Mouse (Mus musculus) intestine, embryonic 15.5 days (tissue): ENCODE results near the gene Sema3b. TPM values are rescaled to one million over a fixed set of nuclear protein-coding genes. Genes with fewer than 3 reads are reported as not detected.

Experiments
- ATAC-seq: fragments of 200-750 bp; cut with Nextera tagmentation; 2 replicates; pipeline ENCODE4 v1.8.0; 2017; ENCODE audit warnings: moderate TSS enrichment, moderate library complexity
- H3K27ac ChIP-seq: fragments of 300-500 bp; sonication (generic); 2 replicates; pipeline ENCODE4 v1.5.1; 2015; ENCODE audit warnings: mild to moderate bottlenecking, inconsistent platforms
- H3K27me3 ChIP-seq: fragments of 300-500 bp; sonication (generic); replicated peaks from 2 replicates; pipeline ENCODE4 v1.6.1; 2015; ENCODE audit warnings: inconsistent platforms
- H3K36me3 ChIP-seq: fragments of 300-500 bp; sonication (generic); 2 replicates; pipeline ENCODE4 v1.6.1; 2015; ENCODE audit warnings: inconsistent platforms
- H3K4me1 ChIP-seq: fragments of 300-500 bp; sonication (generic); replicated peaks from 2 replicates; pipeline ENCODE4 v1.6.1; 2015; ENCODE audit warnings: inconsistent platforms
- H3K4me2 ChIP-seq: fragments of 300-500 bp; sonication (generic); replicated peaks from 2 replicates; pipeline ENCODE4 v1.6.1; 2015; ENCODE audit warnings: mild to moderate bottlenecking, inconsistent platforms
- H3K4me3 ChIP-seq: fragments of 300-500 bp; sonication (generic); replicated peaks from 2 replicates; pipeline ENCODE4 v1.5.1; 2015; ENCODE audit warnings: inconsistent platforms
- H3K9ac ChIP-seq: fragments of 300-500 bp; sonication (generic); 2 replicates; pipeline ENCODE4 v1.6.1; 2015; ENCODE audit warnings: inconsistent platforms
- H3K9me3 ChIP-seq: fragments of 300-500 bp; sonication (generic); 2 replicates; pipeline ENCODE4 v1.6.1; 2016; ENCODE audit warnings: inconsistent platforms
- WGBS: fragments of 180-500 bp; shearing (Covaris S2); methylation state at CpG from one replicate; pipeline ENCODE4 v1.1.7; 2015; 5-methylcytosine and 5-hydroxymethylcytosine counted together
- polyA plus RNA-seq: library from polyadenylated mRNA; unstranded; fragments of >200 nt; fragmentation: Nextera tagmentation; extraction: Ambion mirVana; gene quantifications from 2 replicates; pipeline ENCODE4 v1.2.1, GENCODE M21; 2015

Sema3b gene
- 34.7 and 37.5 TPM in 2 replicates for polyA plus RNA-seq

DNA sequence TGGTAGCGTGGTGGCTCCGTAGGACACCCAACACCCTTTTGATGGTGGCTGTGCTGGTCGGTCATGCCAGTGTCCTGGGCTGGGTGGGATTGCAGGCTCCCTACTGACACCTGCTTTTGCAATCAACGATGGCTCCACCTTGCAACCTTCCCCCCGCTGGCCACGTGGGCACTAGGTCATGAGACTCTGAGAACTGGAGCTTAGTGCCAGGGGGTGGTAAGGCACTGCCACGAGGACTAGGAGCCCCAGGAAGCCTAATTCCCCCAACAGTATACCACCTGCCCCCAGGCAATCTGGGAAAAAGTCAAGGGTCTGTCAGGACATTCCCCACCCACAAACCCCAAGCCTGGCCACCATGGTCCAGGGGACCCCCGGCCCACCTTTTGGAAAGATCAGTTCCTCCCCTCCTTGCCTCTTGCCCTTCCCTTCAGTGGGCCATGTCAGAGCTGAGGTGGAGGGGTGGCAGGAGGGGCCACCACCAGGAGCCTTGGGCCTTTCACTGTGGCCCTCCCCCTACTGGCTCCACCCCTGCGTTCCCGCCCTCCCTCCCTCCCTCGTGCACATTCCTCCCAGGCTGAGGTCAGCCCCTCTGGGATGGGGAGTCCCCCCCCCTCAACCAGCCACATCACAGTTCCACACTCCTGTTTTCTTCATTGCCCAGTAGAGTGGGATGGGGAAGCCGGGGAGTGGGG is at the start of gene Sema3b:
Sema3b (minus strand) TSS at position 489 of the 692 bp plus-strand sequence.
- H3K4me2 ChIP-seq = peak within 1 kb of the TSS; percentile 59
- no peaks in the 10 kb centered on the region for H3K9me3 ChIP-seq
- peak within 1 kb of the TSS; percentile 26; the same call in 1 of the 2 replicates for H3K9ac ChIP-seq
- peaks cover 64% of the 10 kb centered on the region for H3K4me1 ChIP-seq
- WGBS = 40% methylated on average over 12 of the region's 12 CpGs
- no peak for ATAC-seq
- H3K27ac ChIP-seq = peak within 1 kb of the TSS; percentile 86
- no peaks in the 10 kb centered on the region for H3K36me3 ChIP-seq
- H3K27me3 ChIP-seq = no peaks in the 10 kb centered on the region
- H3K4me3 ChIP-seq = no peak within 1 kb of the TSS

DNA sequence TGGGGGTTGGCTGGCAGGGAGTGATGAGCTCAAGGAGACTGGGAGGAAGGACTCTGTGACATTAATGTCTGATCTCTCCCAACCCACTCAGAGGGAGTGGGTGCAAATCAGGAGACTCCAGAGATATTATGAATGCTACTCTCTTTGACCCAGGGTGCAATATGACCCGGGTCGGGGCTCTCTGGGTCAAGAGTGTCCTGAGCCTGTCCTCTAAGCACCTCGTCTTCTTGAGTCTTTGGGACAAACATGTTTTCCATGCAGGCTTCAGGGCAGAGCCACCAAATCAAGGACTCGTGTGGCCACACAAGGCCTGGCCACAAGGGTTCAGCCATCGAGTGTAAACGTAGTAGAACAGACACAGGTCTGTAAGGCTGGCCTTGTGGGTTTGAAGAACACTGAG is 49.1 kb upstream of the Sema3b start:
- Histone ChIP-seq H3K4me3 (no peak overlapping the region), H3K4me1 (peaks cover 2% of the 10 kb centered on the region; the same call in 1 of the 2 replicates), H3K36me3 (no peaks in the 10 kb centered on the region), H3K9ac (no peak overlapping the region), H3K9me3 (no peaks in the 10 kb centered on the region), H3K4me2 (no peak overlapping the region), H3K27ac (no peak overlapping the region), H3K27me3 (no peaks in the 10 kb centered on the region)
- ATAC-seq = no peak
- 92% methylated on average over 6 of the region's 6 CpGs for WGBS

DNA sequence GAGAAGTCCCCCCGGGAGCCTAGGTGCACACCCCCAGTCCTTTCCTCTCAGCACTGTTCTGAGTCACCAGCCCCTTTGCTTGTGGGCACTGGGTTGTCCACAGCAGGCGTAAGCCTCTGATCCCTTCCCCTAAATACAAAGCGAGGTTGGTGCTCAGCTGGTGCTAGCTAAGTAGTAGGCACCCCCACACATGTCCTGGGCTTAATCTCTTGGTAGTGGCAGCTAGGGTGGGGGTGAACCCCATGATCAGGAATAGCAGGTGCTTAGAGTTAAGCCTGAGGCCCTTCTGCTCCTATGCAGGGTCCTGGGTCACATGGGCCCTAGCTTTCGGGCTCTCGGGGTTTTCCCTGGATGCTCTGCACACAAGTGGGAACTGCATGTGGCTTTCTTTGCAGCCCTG is 48.1 kb upstream of the Sema3b start:
- no peak for ATAC-seq
- no peak overlapping the region for H3K9ac ChIP-seq
- H3K9me3 ChIP-seq = no peaks in the 10 kb centered on the region
- no peak overlapping the region for H3K27ac ChIP-seq
- H3K4me1 ChIP-seq = peaks cover 2% of the 10 kb centered on the region; the same call in 1 of the 2 replicates
- no peak overlapping the region for H3K4me2 ChIP-seq
- 86% methylated on average over 5 of the region's 5 CpGs for WGBS
- no peak overlapping the region for H3K4me3 ChIP-seq
- H3K27me3 ChIP-seq = no peaks in the 10 kb centered on the region
- H3K36me3 ChIP-seq = no peaks in the 10 kb centered on the region

DNA sequence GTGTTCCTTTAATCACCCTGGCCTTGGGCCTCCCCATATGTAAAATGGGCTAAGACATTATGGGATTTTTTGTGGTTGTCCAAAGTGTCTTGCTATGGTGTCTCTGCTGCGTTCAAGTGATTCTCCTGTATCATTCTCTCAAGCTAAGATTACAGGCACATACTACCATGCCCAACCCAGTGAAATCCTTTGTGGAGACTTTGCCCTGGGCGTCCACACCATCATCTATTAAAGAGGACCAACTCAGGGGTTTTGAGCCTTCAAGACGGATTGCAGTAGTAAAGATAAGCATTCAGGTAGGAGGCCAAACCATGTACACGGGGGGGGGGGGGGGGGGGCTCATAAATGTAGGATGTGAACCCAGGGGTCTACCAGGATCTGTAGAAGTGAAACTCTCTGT is 45.6 kb upstream of the Sema3b start:
- WGBS = 60% methylated on average over 4 of the region's 4 CpGs
- ATAC-seq = peak; percentile 55
- no peaks in the 10 kb centered on the region for H3K9me3 ChIP-seq

DNA sequence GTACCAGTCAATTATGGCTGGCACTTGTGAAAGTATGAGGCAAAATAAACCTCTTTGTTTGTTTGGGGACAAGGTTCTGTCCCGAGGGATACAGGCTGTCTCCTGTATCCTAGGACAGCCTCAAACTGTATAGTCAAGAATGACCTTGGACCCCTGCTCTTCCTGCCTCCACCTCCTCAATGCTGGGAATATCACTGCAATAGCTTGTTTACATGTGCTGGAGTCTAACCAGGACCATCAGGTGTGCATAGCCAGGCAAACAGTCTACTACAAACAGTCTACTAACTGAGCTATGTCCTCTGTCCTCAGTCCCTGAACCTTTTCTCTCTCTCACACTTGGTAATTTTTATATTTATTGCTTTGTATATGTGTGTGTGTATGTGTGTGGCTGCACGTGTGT is 44.4 kb upstream of the Sema3b start:
- WGBS = 62% methylated on average over 2 of the region's 2 CpGs
- no peak overlapping the region for H3K4me2 ChIP-seq
- H3K4me1 ChIP-seq = peaks cover 4% of the 10 kb centered on the region
- no peak overlapping the region for H3K9ac ChIP-seq
- H3K9me3 ChIP-seq = no peaks in the 10 kb centered on the region
- no peak overlapping the region for H3K27ac ChIP-seq
- ATAC-seq = no peak
- no peaks in the 10 kb centered on the region for H3K27me3 ChIP-seq
- H3K4me3 ChIP-seq = no peak overlapping the region
- H3K36me3 ChIP-seq = no peaks in the 10 kb centered on the region

More for the DNA sequence above, 45.6 kb upstream of the Sema3b start:
- no peaks in the 10 kb centered on the region for H3K27me3 ChIP-seq
- no peaks in the 10 kb centered on the region for H3K36me3 ChIP-seq
- H3K4me2 ChIP-seq = no peak overlapping the region
- peaks cover 4% of the 10 kb centered on the region for H3K4me1 ChIP-seq
- no peak overlapping the region for H3K9ac ChIP-seq
- no peak overlapping the region for H3K27ac ChIP-seq
- H3K4me3 ChIP-seq = no peak overlapping the region

DNA sequence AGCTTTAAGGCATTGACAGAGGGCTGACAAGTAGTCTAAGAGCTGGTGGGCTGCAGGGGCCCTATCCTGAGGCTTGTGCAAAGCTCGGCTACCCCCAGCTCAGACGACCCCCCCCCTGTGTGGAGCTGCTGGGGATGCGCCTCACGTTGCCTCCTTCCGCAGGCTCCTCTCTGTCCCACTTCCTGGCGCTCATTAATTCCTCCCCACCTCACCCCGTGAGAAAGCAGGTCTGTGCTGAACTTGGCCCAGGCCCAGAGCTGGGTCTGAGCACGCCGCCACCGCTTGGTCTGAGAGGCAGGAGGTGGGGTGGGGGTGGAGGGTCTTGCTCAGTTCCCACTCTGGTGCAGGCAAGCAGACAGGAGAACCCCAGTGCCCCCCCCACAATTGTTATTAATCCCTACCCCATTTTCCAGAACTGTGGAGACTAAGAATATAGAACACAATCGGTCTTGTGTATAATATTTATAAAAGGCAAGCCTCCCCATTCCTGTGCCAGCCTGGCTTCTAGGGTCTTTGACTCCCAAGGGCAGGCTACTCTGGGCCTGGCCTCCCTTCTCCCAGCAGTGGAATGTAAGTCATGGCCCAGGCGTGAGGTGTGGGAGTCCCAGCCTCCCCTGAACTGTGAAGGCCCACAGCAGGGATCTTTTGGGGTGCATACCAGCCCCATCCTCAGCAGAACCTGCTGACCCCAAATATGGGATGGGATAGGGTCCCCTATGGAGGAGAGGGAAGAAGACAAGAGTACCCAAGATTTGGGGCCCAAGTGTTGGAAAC is 41.9 kb upstream of the Sema3b start:
- Histone ChIP-seq H3K9ac (no peak overlapping the region), H3K4me1 (peaks cover 4% of the 10 kb centered on the region), H3K4me3 (no peak overlapping the region), H3K4me2 (no peak overlapping the region), H3K27ac (no peak overlapping the region), H3K27me3 (no peaks in the 10 kb centered on the region), H3K36me3 (no peaks in the 10 kb centered on the region), H3K9me3 (no peaks in the 10 kb centered on the region)
- WGBS = 28% methylated on average over 12 of the region's 12 CpGs
- ATAC-seq = no peak

DNA sequence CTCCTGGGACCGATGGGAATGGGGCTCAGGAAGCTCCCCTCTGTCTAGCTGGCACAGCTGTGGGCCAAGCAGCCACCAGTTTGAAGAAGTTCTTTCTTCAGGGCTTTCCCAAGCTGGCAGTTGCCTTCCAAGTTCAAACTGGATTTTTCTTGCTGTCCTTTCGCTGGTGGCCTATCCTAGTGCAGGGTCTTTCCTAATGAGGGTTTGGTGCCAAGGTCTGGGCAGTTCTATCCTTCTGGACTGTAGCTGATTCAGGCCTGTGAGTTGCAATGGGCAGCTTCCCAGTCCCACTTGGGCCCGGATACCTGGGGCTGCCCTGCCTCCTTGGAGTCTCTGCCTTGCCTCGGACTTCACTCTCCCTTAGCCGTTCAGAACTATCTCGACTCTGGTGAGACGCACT is 41.2 kb upstream of the Sema3b start:
- WGBS = 73% methylated on average over 7 of the region's 7 CpGs
- no peaks in the 10 kb centered on the region for H3K9me3 ChIP-seq

DNA sequence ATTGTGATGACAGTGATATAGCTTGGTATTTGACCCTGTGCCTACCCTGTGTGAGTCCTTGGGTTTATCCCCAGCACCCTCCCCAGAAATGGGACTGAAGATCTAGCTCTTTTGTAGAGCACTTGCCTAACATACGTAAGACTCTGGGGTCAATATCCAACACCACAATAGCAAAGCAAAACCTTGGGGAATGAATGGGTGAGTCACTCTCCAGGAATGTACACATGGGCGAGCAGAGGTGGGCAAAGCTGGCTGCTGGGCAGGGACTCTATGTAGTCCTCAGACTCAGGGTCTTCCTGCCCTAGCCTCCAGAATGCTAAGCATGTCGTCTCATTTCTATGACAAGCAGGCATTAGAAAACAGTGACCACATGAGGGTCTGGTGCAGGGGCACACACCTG is 39.7 kb upstream of the Sema3b start:
- Histone ChIP-seq H3K4me1 (peaks cover 5% of the 10 kb centered on the region), H3K4me3 (no peak overlapping the region), H3K4me2 (no peak overlapping the region), H3K27me3 (no peaks in the 10 kb centered on the region), H3K36me3 (no peaks in the 10 kb centered on the region), H3K9ac (no peak overlapping the region), H3K27ac (no peak overlapping the region), H3K9me3 (no peaks in the 10 kb centered on the region)
- ATAC-seq = no peak
- 52% methylated on average over 3 of the region's 3 CpGs for WGBS

More for the DNA sequence above, 41.2 kb upstream of the Sema3b start:
- Histone ChIP-seq H3K9ac (no peak overlapping the region), H3K27me3 (no peaks in the 10 kb centered on the region), H3K4me1 (peaks cover 3% of the 10 kb centered on the region), H3K4me2 (no peak overlapping the region), H3K4me3 (no peak overlapping the region), H3K27ac (no peak overlapping the region), H3K36me3 (no peaks in the 10 kb centered on the region)
- no peak for ATAC-seq

DNA sequence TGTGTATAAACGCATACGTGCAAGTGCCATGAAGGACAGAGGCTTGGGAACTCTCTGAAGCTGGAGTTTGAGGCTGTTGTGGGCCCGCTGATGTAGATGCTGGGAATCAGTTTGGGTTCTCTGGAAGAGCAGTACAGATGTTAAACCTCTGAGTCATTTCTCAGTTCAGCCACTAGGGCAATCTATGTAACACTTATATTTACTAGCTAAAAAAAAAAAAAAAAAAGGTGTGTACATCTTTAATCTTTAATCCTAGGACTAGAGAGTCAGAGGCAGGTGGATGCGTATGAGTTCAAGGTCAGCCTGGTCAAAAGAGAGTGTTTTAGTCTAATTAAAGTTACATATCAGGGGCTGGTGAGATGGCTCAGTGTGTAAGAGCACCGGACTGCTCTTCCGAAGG is 37.9 kb upstream of the Sema3b start:
- no peak overlapping the region for H3K4me2 ChIP-seq
- no peak for ATAC-seq
- no peaks in the 10 kb centered on the region for H3K9me3 ChIP-seq
- H3K9ac ChIP-seq = no peak overlapping the region
- no peaks in the 10 kb centered on the region for H3K36me3 ChIP-seq
- peaks cover 5% of the 10 kb centered on the region; the same call in 1 of the 2 replicates for H3K4me1 ChIP-seq
- 81% methylated on average over 6 of the region's 6 CpGs for WGBS
- H3K4me3 ChIP-seq = no peak overlapping the region
- H3K27ac ChIP-seq = no peak overlapping the region
- no peaks in the 10 kb centered on the region for H3K27me3 ChIP-seq

DNA sequence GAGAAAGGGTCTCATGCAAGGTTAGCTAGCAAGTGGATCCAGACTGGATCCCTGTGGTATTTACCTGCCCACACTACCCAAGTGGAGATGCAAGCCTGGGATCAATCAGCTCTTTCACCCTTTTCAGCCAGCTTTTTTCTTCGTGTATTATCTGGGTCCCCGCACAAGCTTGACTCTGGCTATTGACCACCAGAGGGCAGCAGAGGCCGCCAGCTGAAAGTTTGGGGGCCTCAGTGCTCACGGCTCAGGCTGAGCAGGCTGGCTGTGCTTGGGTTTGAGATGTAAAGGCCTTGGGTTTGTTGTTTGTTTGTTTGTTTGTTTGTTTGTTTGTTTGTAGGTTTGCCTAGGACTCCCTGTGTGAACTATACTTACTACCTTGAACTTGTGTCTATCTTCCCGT is 36.5 kb upstream of the Sema3b start:
- Histone ChIP-seq H3K4me2 (0 out of 2 replicates have a peak overlapping the region, but pooled peaks have one; percentile 69), H3K27me3 (no peaks in the 10 kb centered on the region), H3K9me3 (no peaks in the 10 kb centered on the region), H3K27ac (no peak overlapping the region), H3K9ac (no peak overlapping the region), H3K4me3 (no peak overlapping the region), H3K4me1 (peaks cover 5% of the 10 kb centered on the region; the same call in 1 of the 2 replicates), H3K36me3 (no peaks in the 10 kb centered on the region)
- ATAC-seq = peak; percentile 72
- WGBS = 13% methylated on average over 5 of the region's 5 CpGs

DNA sequence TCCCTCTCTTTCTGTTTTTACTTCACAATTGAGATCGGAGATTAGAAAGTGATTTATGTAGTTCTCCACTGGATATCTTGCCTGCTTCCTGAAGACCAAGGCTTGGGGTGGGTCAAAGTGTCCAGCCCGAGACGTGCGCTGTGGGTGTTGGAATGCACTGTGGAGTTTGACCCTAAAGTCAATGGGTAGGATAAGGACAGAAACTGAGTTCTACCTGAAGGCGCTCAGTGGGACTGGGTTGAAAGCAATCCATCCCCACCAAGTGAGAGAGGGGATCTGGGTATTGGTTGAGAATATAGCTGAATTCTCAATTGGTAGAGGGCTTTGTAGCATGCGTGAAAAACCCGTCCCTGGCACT is 36.1 kb upstream of the Sema3b start:
- H3K9me3 ChIP-seq = no peaks in the 10 kb centered on the region
- H3K4me3 ChIP-seq = peak overlapping the region; percentile 32; the same call in 1 of the 2 replicates
- peak overlapping the region; percentile 42 for H3K9ac ChIP-seq
- ATAC-seq = peak; percentile 63
- no peaks in the 10 kb centered on the region for H3K27me3 ChIP-seq
- H3K4me1 ChIP-seq = 0 out of 2 replicates have a peak, but pooled peaks cover 3% of the 10 kb centered on the region
- 34% methylated on average over 7 of the region's 7 CpGs for WGBS
- H3K36me3 ChIP-seq = no peaks in the 10 kb centered on the region
- peak overlapping the region; percentile 69 for H3K4me2 ChIP-seq
- H3K27ac ChIP-seq = no peak overlapping the region

DNA sequence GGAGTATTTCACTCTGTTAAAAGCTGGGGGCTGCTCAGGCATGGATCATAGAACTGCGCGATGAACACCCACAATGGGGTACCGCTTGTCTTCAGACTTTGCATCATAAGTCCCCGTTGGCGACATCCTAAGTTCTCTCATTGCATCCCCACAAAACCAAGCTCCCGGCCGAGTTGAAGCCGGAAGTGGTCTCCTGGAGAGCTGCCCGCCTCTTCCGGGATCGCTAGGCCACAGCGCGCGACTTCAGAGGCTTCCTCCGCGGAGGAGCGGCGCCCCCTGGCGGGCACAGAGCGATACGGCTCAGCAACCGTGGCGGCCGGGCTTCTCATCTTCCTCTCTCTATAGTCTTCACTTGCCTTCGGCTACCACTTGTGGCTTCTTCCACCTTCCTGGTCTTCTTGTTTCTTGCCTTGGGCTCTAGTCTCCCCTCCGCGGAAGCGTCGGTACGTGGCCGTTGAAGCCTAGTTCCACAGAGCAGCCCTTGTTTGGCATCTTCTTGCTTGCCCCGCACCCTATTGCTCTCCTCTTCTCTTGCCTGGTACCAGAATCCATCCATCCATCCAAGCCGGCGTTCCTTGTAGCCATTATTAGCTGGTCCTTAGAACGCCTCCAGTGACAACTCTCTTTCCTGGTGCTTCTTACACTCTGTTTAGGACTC is 35.6 kb upstream of the Sema3b start:
- peak; percentile 81 for ATAC-seq
- Histone ChIP-seq H3K9ac (peak overlapping the region; percentile 42), H3K4me2 (peak overlapping the region; percentile 69), H3K27ac (0 out of 2 replicates have a peak overlapping the region, but pooled peaks have one; percentile 6), H3K36me3 (no peaks in the 10 kb centered on the region), H3K9me3 (no peaks in the 10 kb centered on the region), H3K4me3 (peak overlapping the region; percentile 32), H3K4me1 (0 out of 2 replicates have a peak, but pooled peaks cover 3% of the 10 kb centered on the region), H3K27me3 (no peaks in the 10 kb centered on the region)
- WGBS = 4% methylated on average over 35 of the region's 35 CpGs
